Mouse (Mus musculus) embryo, embryonic 11.5 days (tissue): ENCODE measurements around the gene Lhx6.

Experiments
- DNase-seq: peaks from one replicate; pipeline ENCODE4 v3.0.0-alpha.2; 2012; ENCODE audit warnings: low read depth, low spot score

Lhx6 gene

GRCm38 (mm10) chr2:36035413-36036081 lies 69.7 kb downstream of the Lhx6 start:
- no peak for DNase-seq

GRCm38 (mm10) chr2:36034898-36035297 lies 70.3 kb downstream of the Lhx6 start:
- no peak for DNase-seq

- no peak for DNase-seq
Measured at GRCm38 (mm10) chr2:36033966-36034365, 71.2 kb downstream of the Lhx6 start.

- DNase-seq = no peak
Measured at GRCm38 (mm10) chr2:36032884-36033283, 72.3 kb downstream of the Lhx6 start.
